Mouse (Mus musculus): ENCODE results near the gene Slfn14. TPM values are rescaled to one million over a fixed set of nuclear protein-coding genes. Genes with fewer than 3 reads are reported as not detected.

The Slfn14 gene
- 10.0 TPM for polyA plus RNA-seq (2014; fragmentation: Illumina TruSeq; extraction: RNeasy Lipid Tissue Mini Kit (QIAGEN cat#74804))

GRCm38 (mm10) chr11:83286566-83286965 is at the start of gene Slfn14:
TSS of gene Slfn14 (minus strand) at chr11:83286726.

DNA sequence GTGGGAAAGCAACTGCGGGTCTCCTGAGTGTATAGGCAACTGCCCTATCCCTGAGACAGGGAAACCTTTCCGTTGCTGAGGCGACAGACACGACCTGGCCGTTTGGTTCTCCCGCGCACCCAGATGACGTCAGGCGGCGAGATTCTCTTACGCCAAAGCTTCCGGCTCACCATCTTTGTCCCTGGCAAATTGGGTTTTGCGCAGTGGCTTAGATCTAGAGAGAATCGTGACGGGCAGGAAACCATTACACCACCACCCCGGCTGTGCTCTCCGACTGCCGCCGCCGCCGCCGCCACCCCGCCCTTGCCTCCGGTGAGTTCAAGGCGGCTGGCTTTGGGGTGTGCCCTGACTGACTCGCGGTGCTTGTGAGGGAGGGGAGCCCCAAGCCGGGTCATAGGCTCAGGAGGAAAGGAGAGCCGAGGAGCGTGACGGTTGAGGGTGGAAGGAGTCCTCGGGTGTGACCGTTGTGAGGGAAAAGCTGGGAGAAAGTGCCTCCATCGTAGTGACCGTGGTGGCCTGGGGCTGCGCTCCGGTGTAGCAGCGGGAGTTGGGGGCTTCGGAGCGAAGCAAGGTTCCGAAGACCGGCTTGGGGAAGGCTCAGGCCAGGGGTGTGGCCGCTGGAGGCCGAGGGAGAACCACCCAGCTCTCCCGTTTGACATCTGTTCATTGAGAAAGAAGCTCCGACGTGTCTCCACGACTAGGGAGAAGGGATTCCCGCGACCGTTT is 16.2 kb upstream of the Slfn14 start, which contains the start of gene Pex12:
Pex12 (minus strand) TSS at position 61 of the 726 bp plus-strand sequence.

GRCm38 (mm10) chr11:83298225-83299195 is 12.0 kb upstream of the Slfn14 start, which contains the start of gene Ap2b1:
TSS of gene Ap2b1 (plus strand) at chr11:83299024.

Other genes starting within 250 kb of the Slfn14 start
- 8.7 TPM for gene Slfn2, start 221.6 kb downstream of the Slfn14 start, polyA plus RNA-seq (2014; fragmentation: Illumina TruSeq; extraction: RNeasy Lipid Tissue Mini Kit (QIAGEN cat#74804))
- gene Slfn1, start 169.9 kb downstream of the Slfn14 start, polyA plus RNA-seq (2014; fragmentation: Illumina TruSeq; extraction: RNeasy Lipid Tissue Mini Kit (QIAGEN cat#74804)), result 0.40 TPM
- gene Slfn4, start 111.5 kb downstream of the Slfn14 start, polyA plus RNA-seq (2014; fragmentation: Illumina TruSeq; extraction: RNeasy Lipid Tissue Mini Kit (QIAGEN cat#74804)), result 3.0 TPM
- gene Slfn3, start 95.4 kb downstream of the Slfn14 start, polyA plus RNA-seq (2014; fragmentation: Illumina TruSeq; extraction: RNeasy Lipid Tissue Mini Kit (QIAGEN cat#74804)), result 12.8 TPM
- 69.3 TPM for gene Ap2b1, start 12.3 kb upstream of the Slfn14 start, polyA plus RNA-seq (2014; fragmentation: Illumina TruSeq; extraction: RNeasy Lipid Tissue Mini Kit (QIAGEN cat#74804))
- 34.3 TPM for gene Pex12, start 15.9 kb upstream of the Slfn14 start, polyA plus RNA-seq (2014; fragmentation: Illumina TruSeq; extraction: RNeasy Lipid Tissue Mini Kit (QIAGEN cat#74804))
- gene Rasl10b, start 122.4 kb upstream of the Slfn14 start, polyA plus RNA-seq (2014; fragmentation: Illumina TruSeq; extraction: RNeasy Lipid Tissue Mini Kit (QIAGEN cat#74804)), result not detected
- not detected for gene Gas2l2, start 142.7 kb upstream of the Slfn14 start, polyA plus RNA-seq (2014; fragmentation: Illumina TruSeq; extraction: RNeasy Lipid Tissue Mini Kit (QIAGEN cat#74804))
- gene 1700020L24Rik, start 151.0 kb upstream of the Slfn14 start, polyA plus RNA-seq (2014; fragmentation: Illumina TruSeq; extraction: RNeasy Lipid Tissue Mini Kit (QIAGEN cat#74804)), result not detected
- 0.63 TPM for gene Mmp28, start 176.3 kb upstream of the Slfn14 start, polyA plus RNA-seq (2014; fragmentation: Illumina TruSeq; extraction: RNeasy Lipid Tissue Mini Kit (QIAGEN cat#74804))
- gene Taf15, start 186.4 kb upstream of the Slfn14 start, polyA plus RNA-seq (2014; fragmentation: Illumina TruSeq; extraction: RNeasy Lipid Tissue Mini Kit (QIAGEN cat#74804)), result 154 TPM
- not detected for gene Heatr9, start 235.4 kb upstream of the Slfn14 start, polyA plus RNA-seq (2014; fragmentation: Illumina TruSeq; extraction: RNeasy Lipid Tissue Mini Kit (QIAGEN cat#74804))
- gene Ccl5, start 243.8 kb upstream of the Slfn14 start, polyA plus RNA-seq (2014; fragmentation: Illumina TruSeq; extraction: RNeasy Lipid Tissue Mini Kit (QIAGEN cat#74804)), result 2.0 TPM

Measured in ovary, adult 10 weeks (tissue).